In the genomic region with DNA sequence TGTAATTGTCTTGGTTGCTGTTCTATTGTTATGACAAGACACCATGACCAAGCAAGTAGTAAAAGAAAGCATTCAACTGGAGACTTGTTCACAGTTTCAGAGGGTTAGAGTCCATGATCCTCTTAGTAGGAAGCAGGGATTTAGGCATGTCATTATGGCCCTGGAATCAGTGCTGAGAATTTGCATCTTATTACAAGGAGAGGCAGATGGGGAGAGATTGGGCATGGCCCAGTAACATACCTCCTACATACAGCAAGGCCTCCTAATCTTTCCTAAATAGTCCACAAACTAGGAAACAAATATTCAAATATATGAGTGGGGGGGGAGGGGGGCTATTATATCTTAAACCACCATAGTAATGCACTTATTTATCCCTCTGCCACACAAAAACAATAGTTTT, we compare ENCODE assay signal across 17 mouse cellular contexts.
"Had no signal": no experiment of that assay in that cellular context is flagged by ENCODE, and none has a peak within 500 bp of the region (broad histone marks: within the 10 kb centered on the region; RNA-seq: fewer than 3 reads in every experiment).

No protein-coding gene starts in this region.

- H3K27me3 ChIP-seq: liver, embryonic 12.5 days; midbrain, embryonic 15.5 days; neural tube, embryonic 13.5 days; neural tube, embryonic 15.5 days had no signal

- H3K36me3 ChIP-seq: liver, embryonic 12.5 days; midbrain, embryonic 15.5 days; neural tube, embryonic 13.5 days; neural tube, embryonic 15.5 days had no signal

- H3K9ac ChIP-seq: liver, embryonic 12.5 days; liver, embryonic 14.5 days; lung, embryonic 14.5 days; midbrain, embryonic 15.5 days; neural tube, embryonic 13.5 days; neural tube, embryonic 15.5 days had no signal

- H3K27ac ChIP-seq: liver, embryonic 12.5 days; liver, embryonic 14.5 days; midbrain, embryonic 15.5 days; neural tube, embryonic 13.5 days; neural tube, embryonic 15.5 days had no signal

- H3K4me2 ChIP-seq: liver, embryonic 12.5 days; lung, embryonic 14.5 days; midbrain, embryonic 15.5 days; neural tube, embryonic 13.5 days; neural tube, embryonic 15.5 days had no signal

- DNase-seq: lung, adult 18-20 months; lung, embryonic 14.5 days; lung, postnatal 10 days; lung, postnatal 4 days; right cerebral cortex, adult 18-20 months; right cerebral cortex, postnatal 25 days; right cerebral cortex, postnatal 4 days; spleen, adult 18-20 months; thymus, adult 18-20 months; thymus, postnatal 14 days; thymus, postnatal 36 days had no signal

- ATAC-seq: liver, embryonic 12.5 days; midbrain, embryonic 15.5 days had no signal

- H3K4me1 ChIP-seq: liver, embryonic 12.5 days; midbrain, embryonic 15.5 days; neural tube, embryonic 13.5 days; neural tube, embryonic 15.5 days had no signal

- H3K9me3 ChIP-seq: liver, embryonic 12.5 days; midbrain, embryonic 15.5 days; neural tube, embryonic 13.5 days; neural tube, embryonic 15.5 days had no signal

- H3K4me3 ChIP-seq: liver, embryonic 12.5 days; midbrain, embryonic 15.5 days; myocyte; neural tube, embryonic 13.5 days; neural tube, embryonic 15.5 days had no signal
